Mouse (Mus musculus) retina, postnatal 1 day (tissue): ENCODE data around the gene Arl5c.
"Not testable (repeated sequence)": the region's sequence is repeated elsewhere in the genome, so short reads cannot be mapped to it uniquely, and the experiment has no call there.

Source experiments
- DNase-seq: peaks from one replicate; pipeline ENCODE4 v3.0.0-alpha.2; 2012

Gene Arl5c

DNA sequence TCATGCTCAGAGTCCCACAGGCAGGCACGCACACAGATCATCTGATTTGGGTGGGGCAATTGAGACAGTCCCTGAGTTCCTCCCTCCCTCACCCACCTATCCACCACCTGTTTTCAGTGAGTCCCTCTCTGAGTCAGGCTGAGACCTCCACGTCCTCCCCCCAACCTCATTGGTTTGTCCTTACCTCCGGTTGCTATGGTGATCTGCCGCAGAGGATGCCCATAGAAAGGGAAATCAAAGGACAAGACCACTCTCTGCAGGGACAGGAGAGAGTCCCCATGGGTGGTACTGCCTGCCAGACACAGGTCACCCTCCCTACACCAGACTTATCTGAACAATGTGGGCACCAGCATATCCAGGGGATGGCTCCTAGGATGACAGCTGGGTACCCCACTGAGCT is 40.1 kb downstream of the Arl5c start:
- DNase-seq, result no peak

DNA sequence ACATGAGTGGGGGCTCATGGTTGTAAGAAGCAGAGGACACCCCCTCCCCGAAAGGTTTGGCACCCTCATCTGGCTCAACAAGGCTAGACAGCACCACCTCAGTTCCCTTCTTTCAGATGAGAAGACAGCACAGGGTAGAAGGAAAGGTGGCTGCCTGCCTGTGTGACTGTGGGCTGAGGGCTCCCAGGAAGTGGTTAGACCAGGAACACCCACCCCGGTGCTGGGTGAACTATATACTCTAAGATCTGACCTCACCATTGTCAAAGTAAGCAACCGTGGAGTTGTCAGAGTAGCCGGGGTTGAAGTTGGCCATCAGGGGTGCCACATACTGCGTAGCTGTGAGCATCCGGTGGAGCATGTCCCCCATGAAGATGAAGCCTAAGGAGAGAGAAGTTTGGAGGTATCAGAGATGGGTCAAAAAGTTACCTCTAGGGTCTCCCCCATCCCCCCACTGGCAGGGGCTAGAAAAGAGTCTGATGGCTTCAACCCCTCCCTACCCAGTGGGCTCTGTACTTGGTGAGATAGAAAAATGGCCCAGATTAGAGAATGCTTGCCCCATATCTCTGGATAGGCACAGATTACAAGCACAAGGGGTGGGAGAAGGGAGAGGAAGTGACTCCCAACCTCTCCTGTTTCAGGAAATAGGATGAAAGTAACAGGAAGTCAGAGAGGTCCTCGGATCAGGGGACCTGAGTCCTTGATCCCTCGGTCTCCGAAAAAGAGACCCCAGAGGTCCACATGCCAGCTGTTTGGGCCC is 40.7 kb downstream of the Arl5c start:
- DNase-seq, result no peak

DNA sequence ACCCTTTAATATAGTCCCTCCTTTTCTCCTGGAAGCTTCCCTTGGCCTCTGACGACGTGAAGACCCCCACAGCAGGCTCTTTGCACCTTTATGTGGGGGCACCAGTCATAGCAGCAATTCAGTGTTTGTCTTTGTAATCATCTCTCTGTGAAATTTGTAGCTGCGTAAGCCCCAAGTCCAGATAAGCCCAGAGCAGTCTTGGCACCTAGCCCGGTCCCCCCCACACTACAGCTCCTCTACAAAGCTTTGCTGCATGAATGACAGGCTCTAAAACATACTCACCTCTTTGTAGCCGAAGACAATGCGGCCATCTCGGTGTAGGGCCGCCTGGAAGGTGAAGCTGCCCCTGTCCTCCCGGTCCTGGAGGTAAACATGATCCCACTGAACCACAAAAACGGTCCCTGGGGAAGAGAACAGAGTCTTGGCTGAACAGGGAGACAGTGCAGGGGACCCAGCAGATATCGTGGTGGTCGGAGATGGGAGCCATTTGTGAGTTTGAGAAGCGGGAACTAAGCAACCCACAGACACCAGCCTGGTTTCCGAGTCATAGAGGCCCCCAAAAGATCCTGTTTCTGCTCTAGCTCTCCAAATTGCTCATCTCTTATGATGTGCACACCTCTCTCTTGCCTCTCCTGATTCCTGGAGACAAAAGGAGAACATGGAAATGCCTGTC is 41.4 kb downstream of the Arl5c start:
- DNase-seq, result no peak

DNA sequence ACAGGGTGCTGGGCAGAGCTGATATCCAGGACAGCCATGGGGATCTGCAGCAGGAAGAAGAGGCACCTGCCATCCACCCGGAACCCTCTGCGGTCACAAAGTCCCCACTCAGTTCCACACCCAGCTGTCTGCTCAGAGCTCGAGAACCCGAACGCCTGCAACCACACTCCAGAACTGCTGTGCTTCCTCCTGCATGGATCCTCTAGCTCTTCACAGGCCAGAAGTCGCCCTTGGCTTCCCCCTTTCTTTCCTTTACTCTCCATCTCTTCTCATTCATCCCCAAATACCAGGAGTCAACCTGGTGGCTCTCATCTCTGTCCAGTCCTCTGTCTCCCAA is 42.1 kb downstream of the Arl5c start:
- no peak for DNase-seq

DNA sequence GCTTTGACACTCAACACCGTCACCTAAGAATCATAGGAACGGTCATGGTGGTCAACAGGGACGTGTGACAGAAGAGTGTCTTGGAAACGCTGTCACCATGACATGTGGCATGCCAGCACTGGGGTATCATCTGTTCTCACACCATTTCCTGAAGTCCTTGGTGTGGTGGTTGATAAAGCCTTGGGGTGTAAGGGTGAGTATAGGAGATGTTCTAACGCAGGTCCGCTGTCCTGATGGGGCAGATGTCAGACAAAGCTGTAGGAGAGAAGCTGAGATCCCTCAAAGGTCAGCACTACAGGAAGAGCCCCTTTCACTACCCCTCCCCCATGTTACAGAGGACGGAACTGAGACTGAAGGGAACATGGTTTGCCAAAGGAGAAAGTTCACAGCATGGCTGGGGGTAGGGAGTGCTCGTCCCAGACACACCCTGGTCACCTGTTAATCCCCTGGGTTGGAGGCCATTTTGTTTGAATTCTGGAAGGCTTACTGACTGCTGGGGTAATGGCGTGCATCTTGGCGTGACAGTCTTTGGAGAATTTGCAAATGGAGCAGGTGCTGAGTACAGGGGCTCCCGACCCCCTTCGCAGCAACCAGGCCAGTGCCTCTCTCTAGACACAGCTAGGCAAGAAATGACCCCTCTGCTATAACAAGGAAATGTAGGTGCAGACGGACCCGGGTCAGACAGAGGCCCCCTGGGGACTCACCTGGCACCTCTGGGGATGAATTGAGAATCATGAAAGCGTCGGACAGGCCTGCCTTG is 42.6 kb downstream of the Arl5c start:
- DNase-seq, result no peak

DNA sequence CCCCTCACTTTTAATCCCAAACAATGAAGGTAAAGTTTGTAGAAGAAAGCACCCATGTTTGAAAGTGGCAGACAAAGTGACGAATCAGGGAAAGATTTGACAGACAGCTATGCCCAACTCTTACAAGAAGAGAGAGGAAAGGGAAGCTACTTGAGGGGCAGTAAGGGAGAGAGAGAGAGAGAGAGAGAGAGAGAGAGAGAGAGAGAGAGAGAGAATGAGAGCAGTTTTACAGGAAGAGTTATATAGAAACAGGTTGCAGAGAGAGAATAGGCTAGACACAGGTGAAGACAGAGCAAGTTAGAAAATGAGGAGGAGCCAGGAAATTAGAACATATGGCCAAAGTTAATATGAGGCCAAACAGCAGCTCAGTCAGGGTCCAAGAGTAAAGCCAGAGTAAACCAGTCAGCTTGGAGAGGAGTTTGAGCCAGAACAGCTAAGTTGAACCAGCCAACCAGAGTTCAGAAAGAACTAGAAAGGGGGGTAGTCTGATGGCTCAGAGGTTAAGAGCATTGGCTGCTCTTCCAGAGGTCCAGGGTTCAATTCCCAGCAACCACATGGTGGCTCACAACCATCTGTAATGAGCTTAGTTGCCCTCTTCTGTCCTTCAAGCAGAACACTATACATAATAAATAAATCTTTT is 43.5 kb downstream of the Arl5c start:
- DNase-seq, result no peak

DNA sequence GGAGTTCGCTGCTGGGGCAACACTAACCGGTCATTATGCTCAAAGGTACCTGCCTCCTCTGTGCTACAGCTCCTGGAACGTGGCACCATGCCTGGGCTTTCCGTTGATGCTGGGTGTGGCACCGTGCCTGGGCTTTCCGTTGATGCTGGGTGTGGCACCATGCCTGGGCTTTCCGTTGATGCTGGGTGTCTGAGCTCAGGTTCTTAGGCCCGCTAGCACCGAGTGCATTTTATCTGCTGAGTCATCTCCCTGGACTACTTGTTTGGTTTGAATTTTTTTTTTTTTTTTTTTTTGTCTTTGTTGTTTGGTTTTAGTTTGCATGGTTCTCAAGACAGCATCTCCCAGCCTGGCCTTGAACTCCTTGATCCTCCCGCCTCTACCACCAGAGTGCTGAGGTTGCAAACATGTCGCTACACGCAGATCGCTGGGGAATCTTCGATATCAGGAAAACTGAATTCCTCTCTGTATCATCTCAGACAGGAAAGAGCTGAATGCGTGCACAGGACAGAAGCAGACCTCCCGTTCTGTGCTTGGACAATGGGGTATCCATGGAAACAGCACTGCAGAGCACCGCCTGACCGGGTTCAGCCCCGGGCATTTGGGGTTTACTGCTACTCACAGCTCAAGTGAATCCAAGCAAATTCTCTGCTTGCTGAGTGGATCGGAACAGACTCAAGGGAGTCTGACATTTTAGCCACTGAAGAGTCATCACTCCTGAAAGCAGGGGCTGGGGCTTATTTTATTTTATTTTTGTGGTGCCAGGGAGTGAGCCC is 46.1 kb downstream of the Arl5c start:
- peak; percentile 82 for DNase-seq

DNA sequence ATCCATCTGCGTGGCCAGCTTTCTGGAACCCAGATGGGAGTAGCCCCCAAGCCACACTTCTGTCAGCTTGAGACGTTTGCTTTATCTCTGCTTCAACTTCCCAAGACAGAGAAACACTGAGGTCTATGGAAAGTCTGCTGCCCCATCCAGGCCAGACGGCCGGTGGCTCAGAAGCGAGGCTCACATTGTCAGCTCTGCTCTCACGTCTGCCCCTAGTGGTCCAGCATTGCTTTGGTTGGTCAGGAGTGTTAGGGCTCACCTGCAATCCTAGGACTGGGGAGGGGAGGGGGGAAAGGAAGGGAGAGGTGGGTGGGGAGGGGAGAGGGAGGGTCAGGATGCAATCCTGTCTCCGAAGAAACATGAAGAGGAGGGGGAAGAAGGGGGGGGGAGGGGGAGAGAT is 48.6 kb downstream of the Arl5c start:
- DNase-seq, result peak; percentile 79

DNA sequence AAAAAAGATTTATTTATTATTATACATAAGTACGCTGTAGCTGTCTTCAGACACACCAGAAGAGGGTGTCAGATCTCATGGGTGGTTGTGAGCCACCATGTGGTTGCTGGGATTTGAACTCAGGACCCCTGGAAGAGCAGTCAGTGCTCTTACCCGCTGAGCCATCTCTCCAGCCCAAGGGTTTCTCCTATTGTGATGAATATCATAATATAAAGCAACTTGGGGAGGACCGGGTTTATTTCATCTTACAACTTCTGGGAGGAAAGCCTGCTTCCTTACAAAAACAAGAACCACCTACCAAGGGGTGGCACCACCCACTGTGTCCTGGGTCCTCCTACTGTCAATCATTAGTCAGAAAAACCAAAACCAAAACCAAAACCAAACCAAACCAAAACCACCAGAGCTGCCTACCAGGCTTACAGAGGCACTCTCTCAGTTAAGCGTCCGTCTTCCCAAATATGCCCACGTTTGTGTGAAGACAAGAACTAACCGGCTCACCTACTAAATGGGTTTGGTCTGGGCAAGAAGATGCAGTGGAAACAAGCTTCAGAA is 50.2 kb downstream of the Arl5c start:
- not testable (repeated sequence) for DNase-seq

DNA sequence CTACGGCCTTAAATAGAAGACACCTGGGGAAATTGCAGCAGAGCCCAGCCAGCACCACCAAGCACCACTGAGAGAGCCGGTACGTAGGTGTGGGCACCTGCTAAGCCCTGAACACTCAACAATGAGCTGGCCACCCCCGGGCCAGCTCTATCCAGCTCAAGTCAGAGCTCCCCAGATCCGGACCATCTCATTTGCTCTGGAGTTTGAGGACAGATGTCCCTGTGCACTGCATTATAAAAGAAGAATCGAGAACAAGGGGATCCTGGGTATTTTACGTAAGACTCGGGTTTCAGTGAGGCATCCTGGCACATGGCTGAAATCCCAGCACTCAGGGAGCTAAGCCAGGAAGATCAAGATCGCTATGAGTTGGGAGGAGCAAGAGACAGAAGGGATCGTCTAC is 51.0 kb downstream of the Arl5c start:
- DNase-seq, result no peak

DNA sequence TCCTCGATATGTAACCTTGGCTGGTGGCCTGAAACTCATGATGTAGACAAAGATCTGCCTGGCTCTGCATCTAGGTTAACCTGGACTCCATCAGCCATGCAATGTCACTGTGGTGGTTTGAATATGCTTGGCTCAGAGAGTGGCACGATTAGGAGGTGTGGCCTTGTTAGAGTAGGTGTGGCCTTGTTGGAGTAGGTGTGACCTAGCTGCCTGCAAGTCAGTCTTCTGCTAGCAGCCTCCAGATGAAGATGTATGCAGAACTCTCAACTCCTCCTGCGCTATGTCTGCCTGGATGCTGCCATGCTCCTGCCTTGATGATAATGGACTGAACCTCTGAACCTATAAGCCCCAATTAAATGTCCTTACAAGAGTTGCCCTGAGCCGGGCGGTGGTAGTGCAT is 52.7 kb downstream of the Arl5c start:
- no peak for DNase-seq

DNA sequence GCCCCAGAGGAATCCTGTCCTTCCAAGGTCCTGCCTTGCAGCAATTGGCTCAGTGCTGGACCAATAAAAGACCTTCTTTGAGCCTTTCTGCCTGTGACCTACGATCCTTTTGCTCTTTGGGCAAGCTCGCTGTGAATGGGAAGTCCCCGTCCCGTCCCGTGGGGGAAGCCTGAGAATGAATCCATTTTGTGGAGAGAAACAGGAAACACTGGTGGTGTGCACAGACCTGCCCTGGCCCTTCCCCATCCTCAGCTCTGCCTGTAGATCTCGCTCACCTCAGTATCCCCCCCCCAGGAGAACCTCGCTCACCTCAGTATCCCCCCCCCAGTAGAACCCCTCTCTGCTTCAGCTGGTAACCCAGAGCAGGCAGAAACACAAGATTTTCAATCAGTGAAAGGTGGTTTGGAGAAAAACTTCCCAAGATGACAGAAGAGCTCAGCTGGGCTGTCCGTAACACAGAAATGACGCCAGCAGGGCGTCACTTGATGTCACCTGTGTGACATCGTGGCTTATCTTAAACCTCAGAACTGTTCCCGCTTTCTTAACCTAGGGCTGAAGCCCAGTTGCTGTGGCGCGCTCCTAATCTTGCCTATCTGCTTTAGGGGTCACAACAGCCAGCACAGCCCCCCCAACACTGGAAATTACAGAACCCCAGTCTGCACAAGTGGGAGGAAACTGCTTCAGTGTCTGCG is 53.4 kb downstream of the Arl5c start:
- no peak for DNase-seq
